Mouse (Mus musculus) granulocyte monocyte progenitor cell, adult 5-6 weeks (primary cell): Measurements from ENCODE around the gene Gm12184. TPM values are rescaled to one million over a fixed set of nuclear protein-coding genes. Genes with fewer than 3 reads are reported as not detected.
"Not testable (repeated sequence)": the region's sequence is repeated elsewhere in the genome, so short reads cannot be mapped to it uniquely, and the experiment has no call there.

Experiments
- ATAC-seq: replicated peaks from 2 replicates; pipeline ENCODE4 v1.8.0; 2016; ENCODE audit warnings: mild to moderate bottlenecking, moderate TSS enrichment, inconsistent platforms; ENCODE audit not compliant: poor library complexity, severe bottlenecking
- total RNA-seq, 2 experiments: library from RNA; stranded (forward) in 1 of 2; stranded (reverse) in 1 of 2; fragments of 200-712, 200-1000 nt in 1 of 2; fragments of >200 nt in 1 of 2; fragmentation: Nextera tagmentation in 1 of 2; gene quantifications; 2 replicates each; pipeline ENCODE4 v1.2.3; 2014 to 2017

Gene Gm12184
- total RNA-seq, 2 experiments from 2014 or later: 2.9 to 14.2 TPM

DNA sequence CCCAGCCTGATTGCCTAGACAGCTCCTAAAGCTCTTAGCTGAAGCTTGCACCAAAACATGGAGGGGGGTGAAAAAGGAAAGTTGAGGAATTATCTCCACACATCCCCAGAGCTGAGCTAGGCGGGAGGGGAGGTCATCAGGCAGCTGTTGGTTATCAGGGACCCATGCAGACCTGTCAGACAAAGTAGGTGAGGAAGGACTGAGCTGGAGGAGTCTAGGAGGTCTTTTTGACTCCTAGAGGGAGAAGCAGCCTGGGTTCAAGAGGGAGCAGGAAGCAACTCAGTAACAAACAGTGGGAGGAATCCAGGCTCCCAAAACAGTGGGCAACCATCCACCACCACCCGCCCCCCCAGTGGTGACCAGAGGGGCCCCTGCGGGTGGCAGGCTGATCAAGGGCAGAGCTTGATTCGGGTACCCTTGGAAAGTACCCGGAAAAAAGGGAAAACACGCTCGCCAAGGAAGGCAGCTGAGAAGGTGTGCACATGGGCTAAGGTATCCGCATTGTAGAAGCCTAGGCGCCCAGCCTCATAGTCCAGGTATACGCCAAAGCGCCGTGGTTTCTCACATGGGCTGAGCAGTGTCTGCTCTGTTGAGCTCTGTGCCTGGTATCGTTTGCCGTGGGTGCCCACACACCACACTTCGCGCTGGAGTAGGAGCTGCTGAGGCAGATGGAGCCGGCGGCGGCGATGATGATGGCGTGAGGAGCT is 19.4 kb downstream of the Gm12184 start:
- no peak for ATAC-seq

DNA sequence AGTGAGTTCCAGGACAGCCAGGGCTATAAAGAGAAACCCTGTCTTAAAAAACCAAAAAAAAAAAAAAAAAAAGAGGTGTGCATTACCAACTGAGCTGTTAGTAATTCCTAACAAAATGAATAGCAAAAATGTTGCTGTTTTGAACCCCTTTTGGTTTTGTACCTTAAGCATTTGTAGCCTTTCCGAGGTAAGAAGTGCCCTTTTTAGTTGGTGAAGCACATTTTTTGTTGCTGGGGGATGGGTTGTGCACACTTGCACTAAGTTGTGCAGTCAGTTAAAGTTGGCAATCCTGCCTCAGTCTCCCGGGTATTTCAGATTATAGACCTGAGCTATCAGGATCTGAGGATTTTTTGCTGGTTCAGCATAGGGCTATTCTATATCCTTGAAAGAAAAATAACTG is 21.5 kb downstream of the Gm12184 start:
- ATAC-seq: no peak

DNA sequence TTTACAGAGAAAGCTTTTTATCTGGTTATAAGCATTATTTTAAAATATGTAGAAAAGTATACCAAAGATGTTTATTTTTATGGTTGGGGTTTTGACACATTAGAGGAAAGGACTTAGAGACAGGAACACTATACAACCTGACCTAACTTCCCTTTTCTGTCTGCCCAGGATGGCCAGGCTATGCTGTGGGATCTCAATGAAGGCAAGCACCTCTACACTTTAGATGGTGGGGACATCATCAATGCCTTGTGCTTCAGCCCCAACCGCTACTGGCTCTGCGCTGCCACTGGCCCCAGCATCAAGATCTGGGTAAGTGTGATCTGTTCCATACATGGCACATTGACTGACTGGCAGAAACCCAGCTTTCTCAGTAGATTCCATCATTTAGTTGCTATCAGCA is 22.5 kb downstream of the Gm12184 start:
- no peak for ATAC-seq

DNA sequence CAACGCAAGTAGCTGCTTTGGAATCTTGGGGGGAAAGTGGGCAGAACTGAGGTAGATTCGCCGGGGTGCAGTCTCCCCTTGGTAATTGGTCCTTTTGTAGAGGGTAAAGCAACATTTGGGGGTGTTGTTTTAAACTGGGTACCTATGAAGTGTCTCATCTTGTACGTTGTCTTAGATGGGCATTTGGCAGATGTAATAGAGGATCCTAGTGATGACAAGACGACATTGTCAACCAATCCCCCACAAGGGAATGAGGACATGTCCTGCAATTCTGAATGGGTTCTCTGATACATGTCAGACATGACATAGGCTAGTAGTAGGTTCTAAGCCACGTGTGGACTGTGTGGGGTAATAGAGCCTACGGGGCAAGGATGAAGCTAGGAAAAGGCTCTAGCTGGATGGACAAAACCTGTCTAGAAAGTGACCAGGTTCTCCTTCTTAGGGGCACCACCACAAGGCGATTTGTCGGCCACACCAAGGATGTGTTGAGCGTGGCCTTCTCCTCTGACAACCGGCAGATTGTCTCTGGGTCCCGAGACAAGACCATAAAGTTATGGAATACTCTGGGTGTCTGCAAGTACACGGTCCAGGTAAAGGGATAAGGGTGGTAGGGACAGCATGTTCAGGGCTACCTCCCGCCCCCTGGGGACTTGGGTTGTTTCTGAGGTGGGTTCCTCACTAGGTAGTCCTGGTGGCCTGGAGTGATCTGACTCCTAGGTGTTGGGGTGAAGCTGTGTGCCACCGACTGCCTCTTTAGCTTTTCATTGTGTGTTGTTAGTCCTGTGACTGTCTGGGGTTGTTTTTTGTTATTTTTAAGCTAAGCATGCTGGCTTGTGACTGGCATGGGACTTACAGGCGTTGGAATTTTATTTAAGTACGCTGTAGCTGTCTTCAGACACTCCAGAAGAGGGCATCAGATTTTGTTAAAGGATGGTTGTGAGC is 24.4 kb downstream of the Gm12184 start:
- ATAC-seq: no peak

DNA sequence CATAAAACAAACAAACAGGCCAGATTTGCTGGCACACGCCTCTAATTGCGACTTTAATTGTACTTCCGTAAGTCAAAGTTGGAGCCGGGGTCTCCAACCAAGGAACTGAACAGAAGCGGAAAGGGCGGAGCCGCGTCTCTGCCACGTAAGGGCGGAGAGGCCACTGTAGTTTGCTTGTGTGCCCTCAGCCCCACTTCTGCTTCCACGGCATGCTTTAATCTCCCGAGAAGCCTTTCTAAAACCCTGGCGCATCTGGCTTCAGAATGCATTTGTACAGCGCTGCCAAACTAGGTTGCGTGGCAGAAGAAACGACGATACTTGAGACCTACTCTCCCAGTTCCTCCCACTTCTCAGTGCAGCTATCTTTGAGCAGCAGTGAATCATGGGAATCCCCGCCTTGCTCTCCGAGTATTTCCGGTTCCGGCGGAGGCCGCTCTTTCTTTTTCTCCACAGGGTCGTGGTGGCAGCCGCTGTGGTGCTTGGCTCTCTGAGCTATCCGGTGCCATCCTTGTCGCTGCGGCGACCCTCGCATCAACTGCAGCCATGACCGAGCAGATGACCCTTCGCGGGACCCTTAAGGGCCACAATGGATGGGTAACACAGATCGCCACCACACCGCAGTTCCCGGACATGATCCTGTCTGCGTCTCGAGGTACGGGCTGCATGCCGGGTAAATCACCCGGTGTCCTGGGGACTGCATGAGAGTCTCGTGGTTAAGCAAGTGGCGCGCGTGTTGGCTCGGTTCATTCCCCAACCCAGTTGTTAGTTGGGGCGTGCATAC is 26.3 kb downstream of the Gm12184 start, which contains the start of gene Rack1:
Gene Rack1, plus strand, starts transcription at position 412 of the 781 bp plus-strand sequence.
- peak; percentile 80 for ATAC-seq

DNA sequence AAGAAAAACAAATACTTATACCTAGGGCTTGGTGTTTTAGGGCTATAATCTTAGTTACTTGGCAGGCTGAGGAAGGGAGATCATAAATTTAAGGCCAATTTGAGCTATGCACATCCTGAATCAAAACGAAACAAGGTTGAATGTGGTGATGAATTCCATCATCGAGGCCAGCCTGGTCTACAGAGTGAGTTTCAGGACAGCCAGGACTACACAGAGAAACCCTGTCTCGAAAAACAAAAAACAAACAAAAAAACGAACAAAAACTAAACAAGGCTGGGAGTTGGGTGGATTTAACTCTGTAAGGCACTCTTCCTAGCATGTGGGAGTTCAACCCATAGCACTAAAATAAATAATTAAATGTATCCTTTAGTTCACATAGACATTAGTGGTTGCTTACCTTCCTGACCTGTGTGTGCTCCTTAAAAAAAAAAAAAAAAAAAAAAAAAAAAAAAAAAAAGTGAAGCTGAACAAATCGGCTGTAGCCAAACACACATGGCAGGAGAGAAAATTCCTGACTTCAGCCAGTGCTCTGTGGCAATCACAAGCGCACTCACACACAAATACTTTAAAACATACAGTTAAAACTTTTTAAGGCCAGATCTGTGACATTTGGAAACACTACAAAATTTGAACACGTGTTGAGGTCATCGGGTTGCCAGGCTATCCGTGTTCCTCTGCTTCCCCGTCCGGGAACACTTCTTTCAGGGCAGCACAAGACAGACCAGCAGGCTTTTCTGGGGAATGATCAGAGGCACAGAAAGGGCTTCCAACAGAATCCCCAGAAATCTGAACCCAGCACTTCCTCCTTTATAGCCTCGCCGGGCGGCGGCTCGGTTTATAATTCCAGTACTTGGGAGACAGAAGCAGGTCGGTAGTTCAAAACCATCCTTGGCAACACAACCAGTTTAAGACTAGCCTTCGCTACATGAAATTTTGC is 27.2 kb downstream of the Gm12184 start:
- peak; percentile 10; the same call in 1 of the 2 replicates for ATAC-seq

DNA sequence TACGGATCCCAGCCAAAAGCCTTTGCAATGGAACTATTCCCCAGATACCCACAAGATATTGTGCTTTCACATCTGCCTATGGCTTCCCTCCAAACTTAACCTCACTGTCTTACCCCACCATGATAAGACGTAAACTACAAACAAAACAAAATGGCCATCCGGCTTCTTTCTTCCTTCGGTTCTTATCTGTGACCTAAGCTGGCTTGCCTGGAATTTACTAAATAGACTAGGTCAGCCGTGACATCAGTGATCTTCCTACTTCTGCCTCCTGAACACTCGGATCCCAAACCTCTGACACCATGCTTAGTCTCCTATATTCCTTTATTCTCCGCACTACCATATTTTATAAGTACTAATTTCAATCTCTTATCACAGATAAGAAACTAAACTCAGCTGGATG is 28.1 kb downstream of the Gm12184 start:
- no peak for ATAC-seq

DNA sequence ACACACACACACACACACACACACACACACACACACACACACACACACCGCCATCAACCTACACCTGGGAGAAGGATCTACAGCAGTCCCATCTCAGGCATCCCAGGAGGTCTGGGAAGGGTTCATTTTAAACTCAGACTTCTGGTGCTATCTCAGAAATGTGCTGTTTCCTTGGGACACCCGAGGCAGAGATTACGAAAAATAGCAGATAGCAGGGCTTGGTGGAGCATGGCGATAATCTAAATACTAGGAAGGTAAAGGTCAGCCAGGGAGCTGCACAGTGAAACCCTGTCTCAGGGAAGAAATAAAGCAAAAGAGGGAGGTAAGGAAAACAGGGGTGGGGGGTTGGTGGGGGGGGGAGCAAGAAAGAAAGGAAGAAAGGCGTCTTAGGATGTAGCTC is 29.2 kb downstream of the Gm12184 start:
- no peak for ATAC-seq

DNA sequence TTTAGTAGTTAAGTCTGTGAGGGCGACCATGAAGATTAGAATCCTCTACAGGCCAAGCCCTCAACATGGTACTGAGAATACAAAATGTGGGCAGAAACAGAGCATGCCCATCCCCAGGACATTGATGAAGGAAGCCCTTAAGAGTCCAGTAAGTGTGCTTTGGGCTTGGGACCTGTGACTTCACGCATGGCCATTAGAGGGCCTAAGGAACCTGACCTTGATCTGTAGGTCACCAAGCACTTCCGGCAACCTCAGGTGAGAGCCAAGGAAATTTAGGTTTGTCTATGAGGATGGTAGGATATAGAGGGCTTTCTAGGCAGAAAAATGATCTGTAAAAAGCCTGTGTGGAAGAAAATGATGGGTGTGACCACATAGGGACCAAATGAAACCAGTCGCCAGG is 30.2 kb downstream of the Gm12184 start:
- ATAC-seq: no peak

DNA sequence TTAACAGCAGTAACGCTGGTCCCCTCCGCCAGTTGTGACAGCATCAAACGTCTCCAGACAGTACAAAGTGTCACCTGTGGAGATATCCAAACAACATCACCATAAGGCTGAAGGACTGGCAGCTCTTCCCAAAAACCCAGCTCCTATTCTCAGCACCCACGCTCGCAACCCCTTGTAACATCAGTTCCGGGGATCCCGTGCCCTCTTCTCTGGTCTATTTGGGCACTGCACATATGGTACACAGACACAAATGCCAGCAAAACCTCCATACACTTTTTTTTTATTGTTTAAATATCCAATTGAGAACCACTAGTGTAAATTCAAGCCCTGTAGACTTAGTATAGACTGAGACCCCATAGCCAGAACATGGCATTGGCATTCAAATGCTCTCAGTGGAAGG is 31.2 kb downstream of the Gm12184 start:
- ATAC-seq: no peak

DNA sequence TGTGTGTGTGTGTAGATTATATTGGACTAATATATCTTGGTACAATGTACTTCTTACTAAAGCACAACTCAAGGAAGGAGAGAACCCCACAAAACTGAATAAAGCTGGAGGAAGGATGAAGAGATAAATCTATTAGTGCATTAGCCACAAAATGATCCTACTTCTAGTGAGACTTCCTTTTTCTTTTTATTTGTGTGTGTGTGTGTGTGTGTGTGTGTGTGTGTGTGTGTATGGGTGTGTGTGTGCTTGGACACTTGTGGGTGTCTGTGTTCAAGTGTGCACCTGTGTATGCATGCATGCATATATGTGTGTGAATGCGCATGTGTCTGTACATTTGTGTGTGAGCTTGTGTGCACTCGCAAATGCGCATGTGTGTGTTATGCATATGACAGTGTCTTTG is 33.3 kb downstream of the Gm12184 start:
- ATAC-seq: no peak

DNA sequence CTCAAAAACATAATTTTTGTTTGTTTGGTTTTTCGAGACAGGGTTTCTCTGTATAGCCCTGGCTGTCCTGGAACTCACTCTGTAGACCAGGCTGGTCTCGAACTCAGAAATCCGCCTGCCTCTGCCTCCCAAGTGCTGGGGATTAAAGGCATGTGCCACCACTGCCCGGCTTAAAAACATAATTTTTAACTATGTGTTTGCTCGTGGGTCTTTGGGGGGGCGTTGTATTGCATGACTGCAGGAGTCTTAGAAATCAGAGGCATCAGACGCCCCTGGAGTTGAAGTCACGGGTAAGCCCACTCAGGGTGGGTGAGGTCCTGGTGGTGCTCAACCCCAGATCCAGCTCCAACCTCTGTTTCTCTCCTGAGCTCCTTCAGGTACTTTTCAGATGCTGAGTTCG is 34.6 kb downstream of the Gm12184 start:
- ATAC-seq: not testable (repeated sequence)

DNA sequence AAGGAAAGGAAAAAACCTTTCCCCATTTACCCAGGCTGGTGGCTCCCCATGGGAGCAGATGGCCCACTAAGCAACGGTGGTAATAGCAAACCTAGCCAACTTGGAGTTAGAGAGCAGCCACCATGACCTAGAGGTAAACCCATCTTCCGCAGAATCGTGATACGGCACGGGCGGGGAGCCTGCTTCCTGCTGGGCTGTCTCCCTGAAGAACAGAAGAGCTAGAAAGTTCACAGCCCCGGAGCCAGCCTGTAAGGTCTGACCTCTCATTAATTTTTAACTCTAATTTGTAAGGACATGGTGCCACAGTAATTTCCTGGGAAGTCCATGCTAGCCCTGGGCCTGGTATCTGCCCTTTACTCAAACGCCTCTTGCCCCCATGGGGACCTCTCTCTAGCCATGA is 35.5 kb downstream of the Gm12184 start:
- no peak for ATAC-seq

DNA sequence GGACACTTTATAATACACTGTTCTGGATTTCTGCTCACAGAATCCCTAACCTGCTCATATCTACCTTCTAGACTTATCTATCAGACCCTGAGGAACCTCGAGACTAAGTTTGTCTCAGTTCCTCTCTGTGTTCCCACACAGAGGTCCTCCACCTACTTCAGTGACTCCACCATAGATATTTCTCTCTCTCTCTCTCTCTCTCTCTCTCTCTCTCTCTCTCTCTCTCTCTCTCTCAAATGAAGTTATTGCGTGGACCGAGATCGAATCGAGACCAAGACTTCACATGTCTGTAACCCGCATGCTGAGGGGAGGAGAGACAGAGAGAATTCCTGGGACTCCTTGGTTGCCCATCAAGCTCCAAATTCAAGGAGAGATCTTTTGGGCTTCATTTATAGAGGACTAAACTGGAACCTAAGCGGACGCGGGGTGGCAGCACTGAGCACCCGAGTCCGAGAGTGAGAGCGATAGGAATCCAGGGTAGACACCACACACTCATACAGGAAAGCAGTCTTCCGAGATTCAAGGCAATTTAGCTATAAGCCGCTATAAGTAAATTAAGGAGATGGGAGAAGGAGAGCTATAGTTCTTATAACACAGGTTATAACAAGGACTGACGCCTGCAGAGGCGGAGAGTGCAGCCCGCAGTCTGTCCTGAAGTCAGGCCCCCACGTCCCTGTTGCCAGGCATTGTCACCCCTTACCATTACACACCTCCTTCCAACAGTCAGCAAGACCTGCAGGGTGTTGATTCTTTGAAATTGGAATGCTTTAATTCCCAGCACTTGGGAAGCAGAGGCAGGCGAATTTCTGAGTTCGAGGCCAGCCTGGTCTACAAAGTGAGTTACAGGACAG is 36.3 kb downstream of the Gm12184 start:
- peak; percentile 70 for ATAC-seq

DNA sequence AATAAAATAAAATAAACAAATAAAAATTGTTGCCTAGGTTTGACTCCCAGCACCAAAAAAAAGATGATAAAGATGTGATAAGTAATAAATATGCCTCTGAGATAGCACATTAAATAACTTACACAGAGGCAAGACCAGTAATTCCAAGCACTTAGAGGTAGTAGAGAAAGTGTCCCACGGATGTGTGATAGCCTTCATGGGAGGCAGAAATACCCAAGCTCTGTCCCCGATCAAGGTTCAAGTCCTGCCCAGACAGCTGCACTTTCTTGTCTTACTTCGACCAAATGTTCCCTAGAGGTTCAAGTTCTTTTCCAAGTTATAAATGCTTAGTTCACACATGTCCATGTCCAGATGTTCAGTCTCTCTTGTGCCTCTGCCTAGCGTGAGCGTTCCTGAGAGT is 37.2 kb downstream of the Gm12184 start:
- no peak for ATAC-seq

DNA sequence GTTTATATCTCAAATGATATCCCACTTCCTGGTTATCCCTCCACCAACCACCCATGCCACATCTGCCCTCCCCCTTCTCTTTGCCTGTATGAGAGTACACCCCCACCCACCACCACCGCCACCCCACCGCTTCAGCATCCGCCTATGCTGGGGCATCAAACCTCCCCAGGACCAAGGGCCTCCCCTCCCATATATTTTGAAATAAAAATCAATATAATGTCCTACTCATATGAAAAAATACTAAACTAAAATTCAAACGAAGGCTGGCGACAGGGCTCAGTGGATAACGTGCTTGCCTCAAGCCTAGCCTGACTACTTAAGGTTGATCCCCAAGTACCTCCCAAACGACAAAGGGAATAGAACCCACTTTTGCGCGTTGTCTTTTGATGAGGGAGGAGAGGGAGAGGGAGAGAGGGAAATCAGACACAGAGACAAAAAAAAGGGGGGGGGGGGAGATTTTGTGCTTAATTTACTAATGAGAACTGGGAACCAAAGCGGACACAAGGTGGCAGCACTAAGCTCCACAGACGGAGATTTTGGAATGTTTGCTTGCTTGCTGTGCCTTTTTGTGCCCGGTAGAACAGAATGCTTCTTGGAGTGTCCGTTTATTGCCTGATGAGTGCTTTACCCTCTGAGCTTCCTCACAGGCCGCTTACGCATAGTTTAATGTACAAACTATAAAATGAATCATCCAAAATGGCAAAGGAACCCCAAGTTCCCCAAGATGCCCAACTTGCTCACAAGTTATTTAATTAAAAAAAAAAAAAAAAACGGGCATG is 38.0 kb downstream of the Gm12184 start:
- peak; percentile 49 for ATAC-seq

DNA sequence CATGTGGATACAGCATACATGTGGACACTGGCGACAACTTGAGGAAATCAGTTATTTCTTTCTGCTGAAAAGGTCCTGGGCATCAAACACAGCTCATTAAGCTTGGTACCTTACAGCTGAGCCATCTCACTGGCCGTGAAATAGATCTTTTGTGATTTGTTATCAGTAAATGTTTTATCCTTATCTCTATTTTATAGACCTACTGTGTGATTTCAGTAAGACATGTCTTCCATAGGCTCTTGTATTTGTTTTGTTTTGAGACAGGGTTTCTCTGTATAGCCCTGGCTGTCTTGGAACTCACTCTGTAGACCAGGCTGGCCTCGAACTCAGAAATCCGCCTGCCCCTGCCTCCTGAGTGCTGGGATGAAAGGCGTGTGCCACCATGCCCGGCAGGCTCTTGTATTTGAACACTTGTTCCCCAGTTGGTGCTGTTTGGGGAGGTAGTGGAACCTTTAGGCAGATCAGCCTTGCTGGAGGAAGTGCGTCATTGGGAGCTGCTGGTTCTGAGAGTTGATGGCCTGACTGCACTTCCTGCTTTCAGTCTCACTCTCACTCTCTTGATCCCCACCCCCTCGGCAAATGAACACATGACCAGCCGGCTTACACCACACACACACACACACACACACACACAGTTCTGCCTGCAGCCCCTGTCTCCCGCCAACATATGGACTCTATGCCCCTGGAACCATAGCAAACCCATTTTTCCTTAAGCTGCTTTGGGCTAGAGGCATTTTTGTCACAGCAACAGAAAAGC is 38.8 kb downstream of the Gm12184 start:
- ATAC-seq: peak; percentile 93
